Mouse (Mus musculus) myocyte (in vitro differentiated cells): ENCODE data around the gene Rnf157.

Experiments used
- CEBPB ChIP-seq: IDR thresholded peaks from 2 replicates; pipeline ENCODE4 v1.6.1; 2011; ENCODE audit warnings: mild to moderate bottlenecking, moderate library complexity; ENCODE audit not compliant: poor library complexity, insufficient read depth, severe bottlenecking
- E2F4 ChIP-seq: IDR thresholded peaks from one replicate; pipeline ENCODE4 v1.6.1; 2011; ENCODE audit warnings: mild to moderate bottlenecking, control low read depth, moderate library complexity; ENCODE audit not compliant: insufficient read depth
- MAX ChIP-seq: IDR thresholded peaks from one replicate; pipeline ENCODE4 v1.6.1; 2011; ENCODE audit warnings: low read depth, mild to moderate bottlenecking, control low read depth
- MYOD1 ChIP-seq, 3 experiments: IDR thresholded peaks; one replicate each; pipeline ENCODE4 v1.6.1; 2011; ENCODE audit warnings: control low read depth in 2 of 3, low read depth in 2 of 3, mild to moderate bottlenecking in 2 of 3, moderate library complexity in 1 of 3; ENCODE audit not compliant: insufficient read length in 2 of 3, control insufficient read depth in 1 of 3
- MYOG ChIP-seq, 3 experiments: IDR thresholded peaks; one replicate each; pipeline ENCODE4 v1.6.1; 2011; ENCODE audit warnings: control low read depth in 2 of 3, low read depth in 2 of 3, mild to moderate bottlenecking in 2 of 3; ENCODE audit not compliant: insufficient read length in 2 of 3, control insufficient read depth in 1 of 3, insufficient read depth in 1 of 3
- POLR2A ChIP-seq: IDR thresholded peaks from one replicate; pipeline ENCODE4 v1.6.1; 2011; ENCODE audit warnings: low read depth, mild to moderate bottlenecking, control low read depth, moderate library complexity; ENCODE audit not compliant: insufficient read length
- POLR2AphosphoS2 ChIP-seq: IDR thresholded peaks from one replicate; pipeline ENCODE4 v1.6.1; 2011; ENCODE audit warnings: low read depth, control low read depth; ENCODE audit not compliant: insufficient read length
- REST ChIP-seq: IDR thresholded peaks from one replicate; pipeline ENCODE4 v1.6.1; 2011; ENCODE audit warnings: mild to moderate bottlenecking, control low read depth, moderate library complexity; ENCODE audit not compliant: insufficient read depth, insufficient read length
- TCF12 ChIP-seq: IDR thresholded peaks from one replicate; pipeline ENCODE4 v1.6.1; 2011; ENCODE audit warnings: mild to moderate bottlenecking, control low read depth; ENCODE audit not compliant: poor library complexity, insufficient read depth, severe bottlenecking
- TCF3 ChIP-seq: IDR thresholded peaks from one replicate; pipeline ENCODE4 v1.6.1; 2011; ENCODE audit warnings: low read depth, control low read depth; ENCODE audit not compliant: insufficient read length
- USF1 ChIP-seq: IDR thresholded peaks from one replicate; pipeline ENCODE4 v1.6.1; 2011; ENCODE audit warnings: low read depth, mild to moderate bottlenecking, control low read depth, moderate library complexity

DNA sequence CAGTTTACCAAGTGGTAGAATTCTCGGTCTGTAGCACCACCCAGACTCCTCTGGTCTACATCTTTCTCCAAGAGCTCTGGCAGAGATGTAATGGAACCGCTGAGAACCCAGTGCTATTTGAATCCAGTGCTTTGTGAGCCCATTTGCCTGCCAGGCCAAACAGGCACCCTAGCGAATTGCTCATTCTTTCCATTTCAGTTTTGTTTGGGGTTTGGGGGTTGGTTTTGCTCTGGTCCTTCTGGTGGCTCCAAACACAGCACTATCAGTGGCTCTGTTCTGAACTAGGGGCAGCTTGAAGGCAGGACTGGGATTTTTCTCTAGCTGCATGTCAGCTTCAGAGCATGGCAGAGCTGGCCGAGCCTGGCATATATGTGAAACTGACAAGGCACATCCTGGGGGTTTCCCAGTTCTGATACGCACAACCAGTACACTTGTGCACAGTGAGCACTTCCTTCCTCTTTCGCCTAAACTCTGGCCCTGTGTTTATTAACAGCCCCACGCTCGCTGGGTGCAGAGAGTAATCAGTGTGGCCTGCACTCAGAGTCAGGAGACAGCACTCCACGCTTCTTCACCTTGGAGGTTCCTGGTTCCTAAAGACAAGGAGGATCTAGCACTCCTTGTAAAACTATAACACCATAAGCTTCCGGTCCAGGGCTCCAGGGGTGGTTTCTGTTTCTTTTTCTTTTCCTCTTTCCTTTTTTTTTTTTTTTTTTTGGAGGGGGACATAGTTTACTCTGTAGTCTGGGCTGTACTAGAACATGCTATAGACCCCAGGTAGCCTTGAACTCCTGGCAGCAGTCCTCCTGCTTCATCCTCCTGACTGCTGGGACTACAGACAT is 11.2 kb upstream of the Rnf157 start:
- no peak for TF ChIP-seq POLR2A
- no peak for TF ChIP-seq REST
- no peak for TF ChIP-seq CEBPB
- TF ChIP-seq POLR2AphosphoS2, result no peak
- no peak for TF ChIP-seq MYOG (IDR thresholded peaks at IDR 0.05; ENCODE audit: control insufficient read depth in 1 of 3, insufficient read depth in 1 of 3, insufficient read length in 2 of 3, low read depth in 2 of 3)
- no peak for TF ChIP-seq E2F4
- no peak for TF ChIP-seq USF1
- TF ChIP-seq MYOD1 (IDR thresholded peaks at IDR 0.05; ENCODE audit: control insufficient read depth in 1 of 3, insufficient read length in 2 of 3, low read depth in 2 of 3), result no peak
- no peak for TF ChIP-seq TCF12
- TF ChIP-seq TCF3, result no peak
- TF ChIP-seq MAX, result no peak
